Mouse (Mus musculus): ENCODE measurements at regions not wholly inside any gene's neighbourhood (a gene's known extent, or its start where the extent isn't known, plus 50 kb on each side); places are given as distances from the start of the nearest gene placed in this dataset.

GRCm38 (mm10) chr3:137226151-137226550, 114.7 kb upstream of the Emcn start:
- TF ChIP-seq CTCF (IDR thresholded peaks at IDR 0.05; ENCODE audit: control insufficient read depth, insufficient read depth, insufficient replicate concordance, low read depth, low read length) (no peak), POLR2A (IDR thresholded peaks at IDR 0.05; ENCODE audit: control insufficient read depth, low read depth, low read length) (no peak)

Data from testis, adult 2 months (tissue).